Mouse (Mus musculus) myocyte (in vitro differentiated cells): ENCODE data around the gene Colgalt2.

Source experiments
- CEBPB ChIP-seq: IDR thresholded peaks from 2 replicates; pipeline ENCODE4 v1.6.1; 2011; ENCODE audit warnings: mild to moderate bottlenecking, moderate library complexity; ENCODE audit not compliant: poor library complexity, insufficient read depth, severe bottlenecking
- E2F4 ChIP-seq: IDR thresholded peaks from one replicate; pipeline ENCODE4 v1.6.1; 2011; ENCODE audit warnings: mild to moderate bottlenecking, control low read depth, moderate library complexity; ENCODE audit not compliant: insufficient read depth
- POLR2A ChIP-seq: IDR thresholded peaks from one replicate; pipeline ENCODE4 v1.6.1; 2011; ENCODE audit warnings: low read depth, mild to moderate bottlenecking, control low read depth, moderate library complexity; ENCODE audit not compliant: insufficient read length
- SRF ChIP-seq: IDR thresholded peaks from one replicate; pipeline ENCODE4 v1.6.1; 2011; ENCODE audit warnings: low read depth; ENCODE audit not compliant: control insufficient read depth, insufficient read length
- TCF12 ChIP-seq: IDR thresholded peaks from one replicate; pipeline ENCODE4 v1.6.1; 2011; ENCODE audit warnings: mild to moderate bottlenecking, control low read depth; ENCODE audit not compliant: poor library complexity, insufficient read depth, severe bottlenecking

DNA sequence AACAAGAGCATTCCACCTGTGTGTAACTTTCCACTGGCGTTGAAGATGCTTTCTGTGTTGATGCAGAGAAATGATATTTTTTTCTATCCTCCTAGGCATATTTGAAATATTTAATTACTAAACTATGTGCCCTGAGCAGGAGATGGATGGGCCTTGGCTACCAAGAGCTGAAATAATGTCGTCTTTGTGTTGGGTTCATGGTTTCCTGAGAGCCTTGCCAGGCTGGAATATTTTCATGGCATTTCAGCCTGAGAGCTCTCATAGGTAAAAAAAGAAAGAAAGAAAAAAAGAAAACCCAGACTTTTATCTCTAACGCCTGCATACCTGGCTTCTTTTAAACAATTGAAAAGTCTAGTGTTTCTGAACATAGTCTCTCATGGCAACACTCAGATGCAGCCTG is 56.6 kb downstream of the Colgalt2 start:
- TF ChIP-seq SRF (no peak), POLR2A (no peak), TCF12 (no peak), E2F4 (no peak), CEBPB (no peak)
